Mouse (Mus musculus) 3T3-L1 (cell line): Measurements from ENCODE around the gene Scnn1g.
A peak's percentile ranks its signal among the peaks of the same experiment; 100 is the strongest.

Experiments used
- DNase-seq: peaks from one replicate; pipeline ENCODE4 v3.0.0-alpha.2; 2015; ENCODE audit warnings: low read depth, low spot score

The Scnn1g gene

DNA sequence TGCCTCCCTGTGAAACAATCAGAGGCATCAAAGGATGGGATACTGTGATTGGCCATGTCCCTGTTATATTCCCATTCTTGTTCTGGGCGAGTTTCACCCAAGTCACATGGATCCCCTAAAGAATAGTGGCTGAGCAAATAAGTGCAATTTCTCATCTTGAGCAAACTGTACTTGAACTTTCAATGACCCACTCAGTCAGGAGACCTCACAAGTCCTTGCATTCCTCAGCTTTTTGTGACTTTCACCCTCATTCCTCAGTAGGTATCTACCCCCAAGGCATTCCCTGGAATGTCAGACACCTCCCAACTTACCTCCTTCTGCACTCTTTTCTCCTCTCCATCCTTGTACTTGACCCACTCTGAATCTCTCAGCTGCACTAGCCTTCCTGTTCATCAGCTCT lies 44.3 kb downstream of the Scnn1g start:
- no peak for DNase-seq

DNA sequence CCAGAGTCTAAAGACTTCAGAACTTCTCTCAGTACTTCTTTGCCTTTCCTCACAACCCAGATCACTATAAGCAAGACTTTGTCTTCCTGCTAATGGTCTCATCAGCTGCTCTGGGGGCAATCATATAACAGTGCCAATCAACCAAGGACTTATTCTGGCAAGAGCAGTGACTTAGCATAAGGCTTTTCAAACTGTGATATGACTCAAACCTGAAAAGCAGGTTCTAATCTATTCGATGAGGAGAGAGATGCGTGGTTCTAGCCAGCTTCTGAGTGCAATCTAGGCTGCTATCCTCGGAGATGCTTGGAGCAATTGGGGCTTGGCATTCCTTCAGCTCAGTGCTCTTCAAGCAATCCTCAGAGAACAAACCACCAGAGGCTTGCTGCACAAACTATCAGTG lies 44.7 kb downstream of the Scnn1g start:
- DNase-seq, result no peak

DNA sequence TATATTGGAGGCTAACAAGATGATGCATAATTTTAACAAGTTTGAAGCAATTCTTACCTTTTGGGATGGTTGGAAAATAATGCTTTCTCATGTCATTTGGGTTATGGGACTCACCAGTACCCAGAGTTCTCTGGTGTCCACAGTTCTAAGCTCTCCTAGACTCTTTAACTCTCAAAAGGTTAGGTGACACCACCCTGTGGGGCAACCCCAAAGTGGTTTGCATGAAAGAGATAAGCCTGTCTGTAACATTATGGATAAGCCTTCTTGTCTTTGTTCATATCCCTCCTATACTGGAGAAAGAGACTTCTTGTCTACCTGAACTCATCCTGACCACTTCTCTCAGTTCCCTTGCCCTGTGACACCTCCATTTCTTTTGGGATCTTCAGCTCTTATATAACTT lies 45.1 kb downstream of the Scnn1g start:
- DNase-seq, result no peak

GRCm38 (mm10) chr7:121782188-121782909 lies 48.1 kb downstream of the Scnn1g start:
- no peak for DNase-seq

GRCm38 (mm10) chr7:121785651-121786228 lies 51.5 kb downstream of the Scnn1g start:
- DNase-seq, result no peak

GRCm38 (mm10) chr7:121797781-121798180 lies 63.5 kb downstream of the Scnn1g start:
- no peak for DNase-seq

GRCm38 (mm10) chr7:121802471-121802870 lies 68.2 kb downstream of the Scnn1g start:
- no peak for DNase-seq

- no peak for DNase-seq
Observed at GRCm38 (mm10) chr7:121803011-121803410, 68.7 kb downstream of the Scnn1g start.

DNA sequence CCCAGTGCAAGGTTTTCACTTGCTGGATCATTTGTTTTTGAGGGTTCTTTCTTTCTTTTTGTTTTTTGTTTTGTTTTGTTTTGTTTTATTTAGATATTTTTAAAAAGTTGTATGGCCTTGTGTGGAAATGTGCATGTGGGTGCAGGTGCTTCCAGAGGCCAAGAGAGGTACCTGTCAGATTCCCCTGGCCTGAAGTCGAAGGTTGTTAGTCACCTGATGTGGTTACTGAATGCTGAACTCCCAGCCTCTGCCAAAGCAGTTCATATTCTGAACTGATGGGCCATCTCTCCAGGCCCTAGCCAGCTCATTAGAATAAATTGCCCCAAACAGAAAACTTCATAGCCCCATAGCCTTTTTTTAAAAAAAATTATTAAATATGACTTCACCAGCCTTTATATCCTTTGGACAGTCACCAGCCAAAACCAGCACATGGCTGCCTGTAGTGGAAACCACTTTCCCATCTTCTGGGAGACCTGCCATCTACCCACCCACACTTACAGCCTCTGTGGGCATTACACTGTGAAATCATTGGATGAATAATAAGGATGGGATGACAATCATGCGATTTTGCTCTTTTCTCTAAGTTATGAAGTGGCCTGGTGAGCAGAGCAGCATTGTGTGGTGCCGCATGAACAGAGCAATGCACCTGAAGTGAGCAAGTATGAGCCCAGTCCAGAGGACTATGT lies 71.7 kb downstream of the Scnn1g start:
- peak; percentile 58 for DNase-seq

GRCm38 (mm10) chr7:121807726-121808580 lies 73.7 kb downstream of the Scnn1g start:
- peak; percentile 44 for DNase-seq
